Mouse (Mus musculus): ENCODE measurements at regions not wholly inside any gene's neighbourhood (a gene's known extent, or its start where the extent isn't known, plus 50 kb on each side); places are given as distances from the start of the nearest gene placed in this dataset.

GRCm38 (mm10) chr10:37615926-37616691, 477.4 kb upstream of the Marcks start:
- in situ Hi-C loops (cut with MboI, MseI): no loop called here

- in situ Hi-C loops (cut with MboI, MseI): loop anchor here (5.0 kb wide), 1 partner anchor 68 kb away; no protein-coding TSS in a partner anchor
These were observed 475.2 kb upstream of the Marcks start for GRCm38 (mm10) chr10:37613936-37614335.

GRCm38 (mm10) chr10:37603529-37603928, 464.8 kb upstream of the Marcks start:
- in situ Hi-C loops (cut with MboI, MseI): no loop called here

GRCm38 (mm10) chr10:37602936-37603335, 464.2 kb upstream of the Marcks start:
- in situ Hi-C loops (cut with MboI, MseI): no loop called here

- in situ Hi-C loops (cut with MboI, MseI): no loop called here
These were observed 451.2 kb upstream of the Marcks start for GRCm38 (mm10) chr10:37589889-37590288.

GRCm38 (mm10) chr10:37589009-37589408, 450.3 kb upstream of the Marcks start:
- in situ Hi-C loops (cut with MboI, MseI): no loop called here

GRCm38 (mm10) chr10:37571171-37571570, 432.5 kb upstream of the Marcks start:
- in situ Hi-C loops (cut with MboI, MseI): no loop called here

GRCm38 (mm10) chr10:37561705-37562104, 423.0 kb upstream of the Marcks start:
- in situ Hi-C loops (cut with MboI, MseI): no loop called here

- in situ Hi-C loops (cut with MboI, MseI): no loop called here
These were observed 410.7 kb upstream of the Marcks start for GRCm38 (mm10) chr10:37549446-37549845.

GRCm38 (mm10) chr10:37540703-37541102, 402.0 kb upstream of the Marcks start:
- in situ Hi-C loops (cut with MboI, MseI): no loop called here

- in situ Hi-C loops (cut with MboI, MseI): no loop called here
These were observed 367.4 kb upstream of the Marcks start for GRCm38 (mm10) chr10:37505966-37506615.

GRCm38 (mm10) chr10:37504468-37504867, 365.7 kb upstream of the Marcks start:
- in situ Hi-C loops (cut with MboI, MseI): no loop called here

GRCm38 (mm10) chr10:37502505-37502904, 363.8 kb upstream of the Marcks start:
- in situ Hi-C loops (cut with MboI, MseI): no loop called here

- in situ Hi-C loops (cut with MboI, MseI): no loop called here
These were observed 362.3 kb upstream of the Marcks start for GRCm38 (mm10) chr10:37501043-37501442.

- in situ Hi-C loops (cut with MboI, MseI): no loop called here
These were observed 356.7 kb upstream of the Marcks start for GRCm38 (mm10) chr10:37495467-37495866.

GRCm38 (mm10) chr10:37494552-37495166, 355.9 kb upstream of the Marcks start:
- in situ Hi-C loops (cut with MboI, MseI): no loop called here

- in situ Hi-C loops (cut with MboI, MseI): no loop called here
These were observed 355.4 kb upstream of the Marcks start for GRCm38 (mm10) chr10:37494098-37494497.

- in situ Hi-C loops (cut with MboI, MseI): no loop called here
These were observed 345.7 kb upstream of the Marcks start for GRCm38 (mm10) chr10:37484311-37485023.

GRCm38 (mm10) chr10:37483521-37483920, 344.8 kb upstream of the Marcks start:
- in situ Hi-C loops (cut with MboI, MseI): no loop called here

GRCm38 (mm10) chr10:37481879-37482278, 343.2 kb upstream of the Marcks start:
- in situ Hi-C loops (cut with MboI, MseI): no loop called here

- in situ Hi-C loops (cut with MboI, MseI): no loop called here
These were observed 341.6 kb upstream of the Marcks start for GRCm38 (mm10) chr10:37480331-37480730.

- in situ Hi-C loops (cut with MboI, MseI): no loop called here
These were observed 339.4 kb upstream of the Marcks start for GRCm38 (mm10) chr10:37478108-37478507.
